Mouse (Mus musculus) thymus, adult 2 months (tissue): ENCODE measurements at regions not wholly inside any gene's neighbourhood (a gene's known extent, or its start where the extent isn't known, plus 50 kb on each side); places are given as distances from the start of the nearest gene placed in this dataset.

ENCODE experiments used
- CTCF ChIP-seq: fragments of 200-500 bp; IDR thresholded peaks from 2 replicates; pipeline ENCODE4 v1.5.1; 2012; ENCODE audit warnings: mild to moderate bottlenecking, control low read depth, low read length, moderate library complexity, borderline replicate concordance; ENCODE audit not compliant: control insufficient read depth, poor library complexity, insufficient read depth; ENCODE audit errors: extremely low read depth
- POLR2A ChIP-seq: fragments of 200-500 bp; IDR thresholded peaks from 2 replicates; pipeline ENCODE4 v1.6.1; 2012; ENCODE audit warnings: mild to moderate bottlenecking, low read length, control low read depth, moderate library complexity; ENCODE audit not compliant: control insufficient read depth, poor library complexity, insufficient read depth; ENCODE audit errors: extremely low read depth

DNA sequence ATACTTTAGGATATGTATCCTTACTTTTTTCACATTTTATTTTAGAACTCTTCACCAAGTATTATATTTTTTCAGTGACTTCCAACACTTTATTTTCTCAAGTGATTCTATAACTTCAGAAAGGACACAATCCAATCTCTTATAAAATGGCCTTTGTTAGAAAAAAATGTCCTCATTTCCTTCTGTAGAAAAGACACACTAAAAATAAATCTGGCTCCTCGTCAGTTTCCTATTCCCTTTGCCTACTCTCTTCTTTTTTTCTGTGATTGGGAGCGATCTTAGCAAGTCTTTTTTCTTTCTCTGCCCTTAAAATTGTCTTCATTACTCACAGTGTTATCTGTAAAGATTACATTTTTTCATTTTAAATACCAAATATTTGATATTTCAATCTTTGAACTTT, 824.5 kb downstream of the Car8 start:
- TF ChIP-seq CTCF (no peak), POLR2A (no peak)
